13 mouse cellular contexts compared by ENCODE assay signal in the genomic region with DNA sequence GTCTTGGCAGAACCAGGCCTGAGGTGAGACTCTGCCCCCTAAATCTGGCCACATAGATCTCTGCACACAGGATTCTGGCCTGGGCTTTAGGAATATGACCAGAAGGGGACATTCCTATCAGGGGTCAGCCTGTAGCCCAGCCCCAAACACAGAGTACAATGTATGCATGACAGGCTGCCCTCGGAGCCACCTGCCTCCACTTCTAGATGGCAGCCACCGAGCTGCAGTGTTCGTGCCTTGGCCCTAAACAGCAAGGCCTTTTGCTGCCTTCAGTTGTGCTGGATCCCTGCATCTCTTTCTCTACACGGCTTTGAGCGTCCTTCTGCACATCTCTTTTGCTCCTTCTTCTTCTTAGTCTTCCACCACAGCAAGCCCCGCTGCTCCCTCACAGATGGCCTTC.
DNase-seq lines count a peak whose midpoint lies in the region; ATAC-seq and TF ChIP-seq lines count a peak whose summit lies in the region.
"Had no signal": no experiment of that assay in that cellular context is flagged by ENCODE, and none has a peak within 500 bp of the region (broad histone marks: within the 10 kb centered on the region; RNA-seq: fewer than 3 reads in every experiment).

No protein-coding gene starts in this region.

- peaks cover 44% of the 10 kb centered on the region for H3K4me1 ChIP-seq in forebrain, embryonic 15.5 days
- no peaks in the 10 kb centered on the region for H3K4me1 ChIP-seq in midbrain, postnatal 0 days (ENCODE audit: insufficient read depth, low read length)
- no peaks in the 10 kb centered on the region for H3K4me1 ChIP-seq in lung, adult 2 months (ENCODE audit: control insufficient read depth, insufficient read depth, low read length)

- no peaks in the 10 kb centered on the region for H3K27me3 ChIP-seq in forebrain, embryonic 15.5 days
- no peaks in the 10 kb centered on the region for H3K27me3 ChIP-seq in midbrain, postnatal 0 days (ENCODE audit: insufficient read depth, low read length)
- H3K27me3 ChIP-seq: heart, embryonic 15.5 days; lung, embryonic 15.5 days; midbrain, embryonic 12.5 days had no signal

- H3K4me2 ChIP-seq in forebrain, embryonic 15.5 days (replicated peaks), result no peak overlapping the region
- H3K4me2 ChIP-seq in midbrain, postnatal 0 days (ENCODE audit: low read depth, low read length, poor library complexity, severe bottlenecking), result no peak overlapping the region
- H3K4me2 ChIP-seq: heart, embryonic 15.5 days; midbrain, embryonic 12.5 days had no signal

- DNase-seq in layer of hippocampus, adult 2 months (ENCODE audit: low spot score in 2 of 2), result no peak
- DNase-seq in layer of hippocampus, adult 8-10 months (ENCODE audit: low spot score in 2 of 2), result no peak
- peak; percentile 25 to 35 for DNase-seq in cerebellum, postnatal 14 days
- peak; percentile 26 for DNase-seq in midbrain, postnatal 0 days (ENCODE audit: low spot score)
- no peak for DNase-seq in adrenal gland, postnatal 10 days
- DNase-seq in lung, adult 2 months, result no peak
- DNase-seq: spleen, adult 18-20 months had no signal

- peak overlapping the region; percentile 46; the same call in 1 of the 2 replicates for H3K27ac ChIP-seq in layer of hippocampus, adult 2 months
- H3K27ac ChIP-seq in forebrain, embryonic 15.5 days (replicated peaks), result peak overlapping the region; percentile 78
- no peak overlapping the region for H3K27ac ChIP-seq in midbrain, postnatal 0 days (ENCODE audit: low read depth, low read length)
- H3K27ac ChIP-seq: lung, embryonic 15.5 days; midbrain, embryonic 12.5 days had no signal

- TF ChIP-seq POLR2A in lung, adult 2 months (IDR thresholded peaks at IDR 0.05; ENCODE audit: borderline replicate concordance, extremely low read depth, low read depth, low read length), result no peak

- WGBS in forebrain, embryonic 15.5 days, result 39% methylated on average over 6 of the region's 6 CpGs
- 64% methylated on average over 6 of the region's 6 CpGs for WGBS in midbrain, postnatal 0 days
- 86% methylated on average over 6 of the region's 6 CpGs for WGBS in lung, adult 2 months

- ATAC-seq in forebrain, embryonic 15.5 days (replicated peaks), result peak; percentile 67
- no peak for ATAC-seq in midbrain, postnatal 0 days (ENCODE audit: low FRiP score)
- ATAC-seq in megakaryocyte, adult 5-6 weeks (ENCODE audit: poor library complexity, severe bottlenecking), result no peak
- ATAC-seq: CD4-positive, CD25-positive, alpha-beta regulatory T cell, adult 4 months had no signal

- no peaks in the 10 kb centered on the region for H3K36me3 ChIP-seq in forebrain, embryonic 15.5 days
- no peaks in the 10 kb centered on the region for H3K36me3 ChIP-seq in midbrain, postnatal 0 days (ENCODE audit: insufficient read depth, low read length)
- H3K36me3 ChIP-seq: heart, embryonic 15.5 days; lung, embryonic 15.5 days; midbrain, embryonic 12.5 days had no signal

- H3K9ac ChIP-seq in forebrain, embryonic 15.5 days (replicated peaks), result no peak overlapping the region
- H3K9ac ChIP-seq in midbrain, postnatal 0 days (replicated peaks; ENCODE audit: low read length, poor library complexity, severe bottlenecking), result no peak overlapping the region
- H3K9ac ChIP-seq: heart, embryonic 15.5 days; lung, embryonic 15.5 days; midbrain, embryonic 12.5 days had no signal

- no peak overlapping the region for H3K4me3 ChIP-seq in layer of hippocampus, adult 2 months
- no peak overlapping the region for H3K4me3 ChIP-seq in forebrain, embryonic 15.5 days
- H3K4me3 ChIP-seq in midbrain, postnatal 0 days (ENCODE audit: low read depth, low read length), result no peak overlapping the region
- no peak overlapping the region for H3K4me3 ChIP-seq in lung, adult 2 months (replicated peaks; ENCODE audit: extremely low read depth, low read depth, low read length)
- H3K4me3 ChIP-seq: heart, embryonic 15.5 days; lung, embryonic 15.5 days; midbrain, embryonic 12.5 days had no signal

- TF ChIP-seq CTCF in layer of hippocampus, adult 2 months (conservative IDR thresholded peaks at IDR 0.05), result no peak
- TF ChIP-seq CTCF in midbrain, postnatal 0 days (IDR thresholded peaks at IDR 0.05), result 0 out of 2 replicates have a peak, but pooled peaks have one; percentile 3
- TF ChIP-seq CTCF in lung, adult 2 months (IDR thresholded peaks at IDR 0.05; ENCODE audit: insufficient read depth, low read length), result no peak

- H3K9me3 ChIP-seq in forebrain, embryonic 15.5 days, result no peaks in the 10 kb centered on the region
- no peaks in the 10 kb centered on the region for H3K9me3 ChIP-seq in midbrain, postnatal 0 days (ENCODE audit: low read length)
- H3K9me3 ChIP-seq: heart, embryonic 15.5 days; lung, embryonic 15.5 days; midbrain, embryonic 12.5 days had no signal

Comparison
In these comparisons a context has a peak if more than half of its experiments do, and no peak if none do; other contexts are left out.
1. DNase-seq: peak in cerebellum, postnatal 14 days (2 of 2) and midbrain, postnatal 0 days (single experiment); none in layer of hippocampus, adult 2 months (0 of 2), layer of hippocampus, adult 8-10 months (0 of 2), adrenal gland, postnatal 10 days (single experiment) and lung, adult 2 months (single experiment).